Mouse (Mus musculus) regulatory T cell (primary cell): ENCODE results near the gene 1600002K03Rik.

Experiments used
- in situ Hi-C: fragments of 300-600 bp; cut with MboI, MseI; formaldehyde crosslinking; loops from one replicate; pipeline ENCODE4 v1.15.1; 2025; ENCODE audit warnings: high pct_unique_total_duplicates

Gene 1600002K03Rik

GRCm38 (mm10) chr10:80167460-80168037, 5.2 kb upstream of the 1600002K03Rik start:
- in situ Hi-C loops = no loop called here

DNA sequence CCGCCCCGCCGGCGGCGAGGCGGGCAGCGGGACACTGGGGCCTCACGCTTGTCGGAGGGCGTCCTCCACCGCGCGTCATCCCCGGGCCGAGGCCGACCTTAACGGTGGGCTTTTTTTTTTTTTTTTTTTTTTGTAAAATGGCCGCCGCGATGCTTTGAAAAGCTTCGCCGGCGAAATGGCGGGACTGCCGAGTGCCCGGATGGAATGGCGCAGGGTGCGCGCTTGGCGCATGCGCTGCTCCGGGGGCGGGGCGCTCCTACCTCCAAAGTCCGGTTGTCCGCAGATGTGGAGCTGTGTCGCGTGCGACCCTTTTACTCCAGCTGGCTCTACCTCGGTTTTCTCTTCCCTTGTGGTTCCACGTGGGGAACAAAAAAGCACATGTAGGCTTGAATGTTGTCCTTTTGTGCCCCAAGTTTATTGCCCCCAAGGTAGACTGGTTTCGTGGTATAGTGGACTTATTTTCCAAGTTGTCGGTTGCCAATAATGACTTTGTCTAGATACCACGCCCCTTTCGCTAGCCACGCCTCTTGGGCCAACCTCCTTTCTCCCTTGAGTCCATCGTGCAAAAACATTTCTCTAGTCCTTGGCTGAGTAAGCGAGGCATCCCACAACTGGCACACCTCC, 4.6 kb upstream of the 1600002K03Rik start:
- in situ Hi-C loops = no loop called here

DNA sequence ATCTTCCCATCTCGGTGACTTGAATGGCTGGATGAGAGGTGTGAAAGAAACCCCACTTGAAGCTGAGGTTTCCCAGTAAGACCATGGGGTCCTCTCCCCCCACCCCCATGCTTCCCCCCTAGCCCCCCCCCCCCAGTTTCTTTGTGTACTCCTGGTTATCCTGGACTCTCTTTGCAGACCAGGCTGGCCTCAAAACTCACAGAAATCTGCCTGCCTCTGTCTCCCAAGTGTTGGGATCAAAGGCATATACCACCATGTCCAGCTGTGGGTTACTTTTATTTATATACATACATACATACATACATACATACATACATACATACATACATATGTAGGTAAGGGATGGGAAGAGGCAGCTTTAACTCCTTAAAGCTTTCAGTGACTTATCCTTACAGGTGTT, 3.7 kb upstream of the 1600002K03Rik start:
- in situ Hi-C loops = no loop called here

- in situ Hi-C loops = no loop called here
These were observed 3.1 kb upstream of the 1600002K03Rik start for GRCm38 (mm10) chr10:80169651-80170050.

- in situ Hi-C loops = no loop called here
These were observed 2.7 kb upstream of the 1600002K03Rik start for GRCm38 (mm10) chr10:80170052-80170451.

- in situ Hi-C loops = no loop called here
These were observed 2.1 kb upstream of the 1600002K03Rik start for GRCm38 (mm10) chr10:80170601-80171021.

DNA sequence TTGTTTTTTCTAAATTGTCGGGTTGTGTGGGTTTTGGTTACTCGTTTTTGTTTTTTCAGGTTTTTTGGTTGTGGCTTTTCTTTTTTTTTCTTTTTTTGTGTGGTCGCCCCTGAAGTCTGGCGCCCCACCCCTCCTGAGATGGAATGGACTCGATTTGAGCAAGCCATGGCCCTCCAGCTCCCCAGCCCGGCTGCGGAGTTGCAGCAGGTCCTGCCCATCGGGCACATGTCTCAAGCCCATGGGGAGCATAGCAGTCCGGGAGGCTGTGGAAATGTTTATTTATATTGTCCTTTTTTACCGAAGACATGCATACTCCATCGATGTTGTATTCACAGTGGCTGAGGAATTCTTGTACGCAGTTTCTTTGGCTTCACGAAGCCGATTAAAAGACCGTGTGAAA, 1.5 kb upstream of the 1600002K03Rik start:
- in situ Hi-C loops = no loop called here

DNA sequence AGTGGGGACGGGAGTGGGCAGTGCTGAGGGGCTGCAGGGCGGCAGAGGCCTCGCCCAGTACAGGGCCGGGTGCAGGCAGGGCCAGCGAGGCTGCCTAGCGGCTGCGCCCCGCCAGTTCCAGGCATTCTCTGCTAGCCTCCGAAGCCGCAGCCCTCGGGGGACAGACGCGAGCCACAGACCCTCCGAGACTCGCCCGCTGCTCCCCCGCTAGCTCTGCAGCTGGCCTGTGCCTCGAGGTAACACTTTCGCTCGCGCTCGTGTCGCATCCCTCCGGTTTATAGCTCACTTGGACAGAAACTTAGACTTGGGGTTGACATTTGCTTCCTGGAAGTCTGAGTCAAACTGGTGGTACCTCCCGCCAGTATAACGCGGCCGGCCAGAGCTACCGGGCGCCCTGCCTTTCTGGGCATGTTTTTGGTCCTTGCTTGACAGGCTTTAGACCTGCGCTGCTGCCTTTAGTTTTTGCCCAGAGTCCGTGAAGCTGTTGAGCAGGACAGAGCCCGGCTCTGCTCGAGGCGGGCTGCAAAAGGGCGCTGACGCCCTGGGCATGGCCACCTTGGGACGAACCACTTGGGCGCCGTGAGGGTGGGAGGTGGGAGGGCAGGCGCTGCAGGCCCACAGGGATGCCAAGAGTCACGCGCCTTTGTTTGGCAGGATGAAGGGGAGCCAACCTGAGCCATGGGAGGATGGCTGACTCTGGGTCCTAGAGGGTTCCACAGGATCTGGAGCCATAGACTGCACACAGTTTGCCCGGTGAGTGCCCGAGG, 801 bp upstream of the 1600002K03Rik start:
- in situ Hi-C loops = no loop called here

DNA sequence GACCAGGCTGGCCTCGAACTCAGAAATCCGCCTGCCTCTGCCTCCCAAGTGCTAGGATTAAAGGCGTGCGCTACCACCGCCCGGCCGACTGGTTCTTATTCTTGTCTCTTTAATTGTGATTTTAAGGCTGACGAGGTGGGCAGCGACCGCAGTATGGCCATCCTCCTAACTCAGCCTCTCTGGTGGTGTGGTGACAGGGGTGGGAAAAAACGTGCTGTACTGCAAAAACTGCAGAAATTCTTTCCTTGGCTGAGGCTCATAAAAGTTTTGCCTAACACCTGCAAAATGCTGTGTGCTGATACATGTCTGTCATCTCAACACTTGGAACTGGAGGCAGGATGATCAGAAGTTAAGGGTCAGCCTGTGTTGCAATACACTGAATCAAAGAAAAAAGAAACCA, 614 bp downstream of the 1600002K03Rik start:
- in situ Hi-C loops = no loop called here

- in situ Hi-C loops = no loop called here
These were observed 1.4 kb downstream of the 1600002K03Rik start for GRCm38 (mm10) chr10:80173955-80174640.

GRCm38 (mm10) chr10:80174705-80175104, 2.0 kb downstream of the 1600002K03Rik start:
- in situ Hi-C loops = loop anchor here (5.0 kb wide), 1 partner anchor 73 kb away; the partner anchor contains the start of gene Ndufs7

DNA sequence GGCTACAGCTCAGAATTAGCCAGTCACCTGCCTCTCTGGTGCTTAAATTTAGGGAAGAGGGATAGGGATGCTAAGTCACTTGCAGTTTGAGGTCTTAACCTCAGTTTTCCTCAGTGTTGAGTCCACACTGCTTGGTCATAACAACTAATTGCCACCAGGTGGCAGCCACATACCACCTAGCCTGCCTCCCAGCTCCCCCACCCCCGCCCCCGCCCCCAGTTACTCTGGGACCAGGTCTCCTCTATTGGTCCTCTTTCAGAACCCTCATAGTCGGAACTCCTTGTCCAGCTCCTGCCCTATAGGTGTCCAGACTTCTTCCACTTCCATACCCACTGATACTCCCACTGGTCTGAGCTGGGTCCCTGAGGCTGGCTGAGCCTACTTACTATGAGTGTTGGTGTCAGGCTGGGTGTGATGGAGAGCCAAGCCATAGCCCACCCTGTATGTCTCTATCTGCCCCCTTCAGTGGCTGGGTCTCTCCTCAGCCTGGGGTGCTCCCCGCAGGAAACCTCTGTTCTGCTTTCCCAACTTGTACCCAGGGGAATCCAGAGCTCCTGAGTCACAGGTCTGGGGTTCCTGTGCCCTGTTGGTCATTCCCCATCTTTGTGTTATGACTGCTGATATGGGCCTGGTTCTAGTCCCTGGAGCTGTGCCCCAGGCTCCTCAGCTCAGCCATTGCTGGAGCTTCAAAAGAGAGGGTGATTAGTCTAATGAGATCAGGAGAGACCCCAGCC, 3.0 kb downstream of the 1600002K03Rik start:
- in situ Hi-C loops = loop anchor here (5.0 kb wide), 1 partner anchor 72 kb away; the partner anchor contains the start of gene Ndufs7

- in situ Hi-C loops = loop anchor here (5.0 kb wide), 1 partner anchor 71 kb away; the partner anchor contains the start of gene Ndufs7
These were observed 3.6 kb downstream of the 1600002K03Rik start for GRCm38 (mm10) chr10:80176270-80176834.

GRCm38 (mm10) chr10:80177441-80178279, 4.9 kb downstream of the 1600002K03Rik start:
- in situ Hi-C loops = loop anchor here (5.0 kb wide), 1 partner anchor 70 kb away; the partner anchor contains the start of gene Ndufs7

DNA sequence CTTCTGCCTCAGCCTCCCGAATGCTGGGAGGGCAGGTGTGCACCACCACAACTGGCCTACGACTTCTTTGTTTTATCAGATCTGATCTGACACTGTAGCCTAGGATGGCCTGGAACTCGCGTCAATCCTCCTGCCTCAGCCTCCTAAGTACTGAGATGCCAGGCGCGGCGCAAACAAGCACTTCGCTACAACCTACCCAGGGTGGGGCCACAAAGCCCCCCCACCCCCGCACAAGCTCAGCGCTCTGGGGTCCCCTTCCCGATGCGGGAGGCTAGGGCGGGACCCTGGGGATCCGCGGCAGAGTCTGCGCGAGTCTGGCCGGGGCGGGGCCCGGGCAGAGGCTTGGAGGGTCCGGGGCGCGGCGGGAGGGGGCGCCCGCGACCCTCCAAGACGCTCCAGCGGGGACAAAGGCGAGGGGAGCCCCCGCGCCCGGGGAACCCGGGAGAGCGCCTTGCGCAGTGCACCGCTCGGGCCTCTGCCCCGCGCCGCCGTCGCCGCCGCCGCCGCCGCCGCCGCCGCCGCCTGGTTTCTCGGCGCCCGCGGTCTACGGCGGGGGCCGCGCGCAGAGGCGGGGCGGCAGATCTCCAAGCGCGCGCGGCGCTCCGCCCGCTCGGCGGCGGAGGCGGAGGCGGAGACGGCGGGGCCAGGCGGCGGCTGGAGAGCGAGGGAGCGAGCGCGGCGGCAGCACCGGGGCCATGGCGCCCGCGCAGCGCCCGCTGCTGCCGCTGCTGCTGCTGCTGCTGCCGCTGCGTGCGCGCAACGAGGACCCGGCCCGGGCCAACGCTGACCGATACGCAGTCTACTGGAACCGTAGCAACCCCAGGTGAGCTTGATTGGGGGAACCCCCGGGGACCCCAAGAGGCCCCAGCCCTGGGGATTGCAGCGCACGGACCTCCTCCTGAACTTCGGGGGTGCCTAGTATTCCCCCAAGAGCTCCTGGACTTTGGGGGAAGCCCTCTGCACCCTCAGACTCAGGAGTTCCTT, 6.6 kb downstream of the 1600002K03Rik start, which contains the start of gene Efna2:
TSS of gene Efna2 (plus strand) at position 415 of the 984 bp plus-strand sequence.
- in situ Hi-C loops = loop anchor here (5.0 kb wide), 1 partner anchor 68 kb away; the partner anchor contains the start of gene Ndufs7

GRCm38 (mm10) chr10:80180288-80180687, 7.5 kb downstream of the 1600002K03Rik start:
- in situ Hi-C loops = no loop called here

- in situ Hi-C loops = no loop called here
These were observed 8.1 kb downstream of the 1600002K03Rik start for GRCm38 (mm10) chr10:80180823-80181222.

DNA sequence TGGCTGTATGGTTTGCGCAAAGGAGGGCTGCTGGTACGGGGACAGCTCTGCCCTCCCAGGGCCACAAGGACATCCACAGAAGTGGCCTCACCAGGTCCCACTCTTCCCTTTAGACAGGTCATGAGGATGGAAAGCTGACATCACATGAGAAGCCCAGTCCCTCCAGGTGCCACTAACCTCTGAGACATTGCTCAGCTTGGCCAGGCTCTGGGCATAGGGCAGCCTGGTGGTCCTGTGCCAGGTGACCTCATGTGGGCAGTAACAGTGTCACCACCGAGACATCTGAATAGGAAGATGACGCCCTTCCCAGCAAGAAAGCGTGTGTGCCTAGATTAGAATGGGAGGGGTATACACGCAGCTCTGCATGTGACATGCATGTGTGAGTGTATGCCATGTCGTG, 9.8 kb downstream of the 1600002K03Rik start:
- in situ Hi-C loops = no loop called here
